Mouse (Mus musculus) heart, adult 2 months (tissue): ENCODE measurements around the gene Mepce. TPM values are rescaled to one million over a fixed set of nuclear protein-coding genes. Genes with fewer than 3 reads are reported as not detected.

ENCODE experiments used
- DNase-seq, 2 experiments: peaks; one replicate each; pipeline ENCODE4 v3.0.0; 2021
- H3K27ac ChIP-seq: fragments of 200-600 bp; 2 replicates; pipeline ENCODE4 v1.8.1; 2022
- H3K27me3 ChIP-seq: fragments of 200-500 bp; 2 replicates; pipeline ENCODE4 v1.6.1; 2012; ENCODE audit warnings: mild to moderate bottlenecking, low read length, inconsistent platforms, mixed read lengths; ENCODE audit not compliant: control insufficient read depth, insufficient read depth
- H3K36me3 ChIP-seq: fragments of 200-500 bp; 2 replicates; pipeline ENCODE4 v1.6.1; 2012; ENCODE audit warnings: low read length, inconsistent platforms; ENCODE audit not compliant: control insufficient read depth, insufficient read depth
- H3K4me1 ChIP-seq: fragments of 200-500 bp; 2 replicates; pipeline ENCODE4 v1.6.1; 2011; ENCODE audit warnings: low read length; ENCODE audit not compliant: control insufficient read depth, insufficient read depth
- H3K4me3 ChIP-seq: fragments of 200-600 bp; 2 replicates; pipeline ENCODE4 v1.8.1; 2022
- H3K79me2 ChIP-seq: fragments of 200-500 bp; replicated peaks from 2 replicates; pipeline ENCODE4 v1.6.1; 2012; ENCODE audit warnings: mild to moderate bottlenecking, inconsistent platforms, low read length, moderate library complexity, mixed read lengths; ENCODE audit not compliant: control insufficient read depth, insufficient read depth
- H3K9ac ChIP-seq: fragments of 200-500 bp; 2 replicates; pipeline ENCODE4 v1.6.1; 2012; ENCODE audit warnings: low read depth, mild to moderate bottlenecking, control low read depth, inconsistent platforms, low read length, mixed read lengths
- CTCF ChIP-seq: fragments of 200-600 bp; IDR thresholded peaks from 2 replicates; pipeline ENCODE4 v1.8.1; 2022; ENCODE audit warnings: antibody characterized with exemption, mild to moderate bottlenecking, moderate library complexity
- EP300 ChIP-seq: fragments of 200-500 bp; IDR thresholded peaks from 2 replicates; pipeline ENCODE4 v1.6.1; 2011; ENCODE audit warnings: low read depth, low read length, control low read depth; ENCODE audit not compliant: insufficient read depth
- POLR2A ChIP-seq: fragments of 200-500 bp; IDR thresholded peaks from 2 replicates; pipeline ENCODE4 v1.6.1; 2011; ENCODE audit warnings: mild to moderate bottlenecking, low read depth, low read length, control low read depth; ENCODE audit not compliant: insufficient read depth
- WGBS: fragments of 180-500 bp; shearing (Covaris S2); methylation state at CpG from one replicate; pipeline ENCODE4 v1.1.7; 2018; 5-methylcytosine and 5-hydroxymethylcytosine counted together
- intact Hi-C: fragments of 180-260 bp; cut with DNase I; formaldehyde crosslinking; loops from one replicate; pipeline ENCODE4 v1.15.1; 2025
- polyA plus RNA-seq: library from polyadenylated mRNA; depleted of rRNA; stranded (reverse); fragments of >200 nt; gene quantifications from 2 replicates; pipeline ENCODE4 v1.2.3, GENCODE M21; 2012
- total RNA-seq, 2 experiments: library from RNA; stranded (reverse); gene quantifications; 2 replicates each; pipeline ENCODE4 v1.2.3; 2021

Gene Mepce
- total and polyA plus RNA-seq, 3 experiments, result 21.3 to 26.0 (median 24.1) TPM

DNA sequence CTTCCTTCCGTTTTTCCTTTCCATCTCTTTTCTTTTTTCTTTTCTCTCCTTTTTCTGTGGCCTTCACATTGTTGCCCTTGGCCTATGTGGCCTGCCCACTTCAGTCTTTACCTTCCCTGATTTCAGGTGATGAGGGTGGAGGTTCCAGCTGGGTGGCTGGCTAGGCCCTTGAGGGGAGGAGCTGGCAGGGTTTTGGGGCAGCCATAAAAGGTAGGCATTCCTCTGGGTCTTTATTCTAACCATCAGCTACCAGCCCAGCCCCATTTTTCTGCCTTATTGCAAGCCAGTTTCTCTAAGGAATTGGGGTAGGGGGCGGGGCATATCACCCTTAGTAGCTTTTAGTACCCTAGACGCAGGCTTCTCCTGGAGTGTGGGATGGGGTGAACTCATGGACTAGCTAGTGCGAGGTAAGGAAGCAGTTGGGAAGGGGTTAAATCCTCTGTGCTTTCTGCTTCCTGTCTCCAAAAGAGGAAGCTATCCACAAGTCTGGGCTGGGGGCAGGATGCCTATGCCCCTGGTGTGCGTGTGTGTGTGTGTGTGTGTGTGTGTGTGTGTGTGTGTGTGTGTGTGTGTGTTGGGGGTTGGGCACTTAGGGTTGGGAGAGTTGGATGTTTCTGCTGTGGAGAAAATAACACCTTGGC is 39.2 kb downstream of the Mepce start:
- Histone ChIP-seq H3K4me3 (peak overlapping the region; percentile 44), H3K9ac (peak overlapping the region; percentile 56), H3K4me1 (peaks cover 10% of the 10 kb centered on the region), H3K27me3 (no peaks in the 10 kb centered on the region), H3K79me2 (no peaks in the 10 kb centered on the region), H3K27ac (peak overlapping the region; percentile 99), H3K36me3 (peaks cover 13% of the 10 kb centered on the region; the same call in 1 of the 2 replicates)
- WGBS, result 10% methylated on average over 5 of the region's 5 CpGs
- peak; percentile 53 to 67 for DNase-seq
- intact Hi-C loops, result loop anchor here (5.0 kb wide), 2 partner anchors 216 to 236 kb away; partner anchors contain the start of genes Epo and Gnb2
- no peak for TF ChIP-seq CTCF
- no peak for TF ChIP-seq POLR2A
- 0 out of 2 replicates have a peak, but pooled peaks have one; percentile 27 for TF ChIP-seq EP300

DNA sequence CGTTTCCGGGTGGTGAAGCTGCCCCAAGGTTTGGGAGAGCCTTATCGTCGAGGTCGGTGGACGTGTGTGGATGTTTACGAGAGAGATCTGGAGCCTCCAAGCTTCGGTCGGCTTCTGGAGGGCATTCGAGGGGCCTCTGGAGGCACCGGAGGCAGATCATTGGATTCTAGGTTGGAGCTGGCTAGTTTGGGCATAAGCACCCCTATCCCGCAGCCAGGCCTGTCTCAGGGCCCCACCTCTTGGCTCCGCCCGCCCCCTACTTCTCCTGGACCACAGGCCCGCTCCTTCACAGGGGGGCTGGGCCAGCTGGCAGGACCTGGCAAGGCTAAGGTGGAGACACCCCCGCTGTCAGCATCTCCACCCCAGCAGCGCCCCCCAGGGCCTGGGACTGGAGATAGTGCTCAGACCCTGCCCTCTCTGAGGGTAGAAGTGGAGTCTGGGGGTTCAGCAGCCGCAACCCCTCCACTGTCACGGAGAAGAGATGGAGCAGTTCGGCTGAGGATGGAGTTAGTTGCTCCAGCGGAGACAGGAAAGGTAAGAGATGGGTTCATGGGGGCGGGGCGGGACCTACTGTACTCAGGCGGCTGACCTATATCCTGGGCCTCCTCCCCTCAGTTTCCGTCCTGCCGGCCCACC is 40.0 kb downstream of the Mepce start:
- DNase-seq, result peak; percentile 74 to 82
- no peaks in the 10 kb centered on the region for H3K27me3 ChIP-seq
- peak overlapping the region; percentile 87 for H3K9ac ChIP-seq
- TF ChIP-seq POLR2A (no peak), EP300 (no peak), CTCF (peak; percentile 29)
- intact Hi-C loops, result loop anchor here (5.0 kb wide), 2 partner anchors 215 to 235 kb away; partner anchors contain the start of genes Epo and Gnb2
- WGBS, result 2% methylated on average over 26 of the region's 26 CpGs
- peak overlapping the region; percentile 59 for H3K4me3 ChIP-seq
- peaks cover 10% of the 10 kb centered on the region; the same call in 1 of the 2 replicates for H3K36me3 ChIP-seq
- peaks cover 8% of the 10 kb centered on the region for H3K4me1 ChIP-seq
- H3K27ac ChIP-seq, result peak overlapping the region; percentile 99
- no peaks in the 10 kb centered on the region for H3K79me2 ChIP-seq

DNA sequence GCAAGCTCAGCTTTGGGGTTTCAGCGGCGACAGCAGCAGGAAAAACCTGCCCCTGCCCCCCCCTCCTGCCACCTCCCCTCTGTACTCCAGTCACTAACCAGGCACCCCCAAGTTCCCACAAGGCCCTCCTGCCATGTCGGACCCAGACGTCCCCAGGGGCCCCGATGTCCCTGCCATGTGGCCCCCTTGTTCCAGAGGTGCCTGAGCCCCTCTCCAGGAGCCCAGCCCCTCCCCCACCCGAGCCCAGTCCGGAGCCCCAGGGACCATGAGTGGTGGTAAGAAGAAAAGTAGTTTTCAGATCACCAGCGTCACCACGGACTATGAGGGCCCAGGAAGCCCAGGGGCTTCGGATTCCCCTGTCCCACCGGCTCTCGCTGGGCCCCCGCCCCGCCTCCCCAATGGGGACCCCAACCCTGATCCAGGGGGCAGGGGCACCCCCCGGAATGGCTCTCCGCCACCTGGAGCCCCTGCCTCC is 40.6 kb downstream of the Mepce start:
- Histone ChIP-seq H3K4me1 (peaks cover 6% of the 10 kb centered on the region), H3K27ac (peak overlapping the region; percentile 99), H3K9ac (peak overlapping the region; percentile 87), H3K79me2 (no peaks in the 10 kb centered on the region), H3K36me3 (peaks cover 5% of the 10 kb centered on the region; the same call in 1 of the 2 replicates), H3K27me3 (no peaks in the 10 kb centered on the region), H3K4me3 (peak overlapping the region; percentile 59)
- DNase-seq, result peak; percentile 55 to 67
- TF ChIP-seq POLR2A (no peak), EP300 (no peak), CTCF (no peak)
- WGBS, result 2% methylated on average over 16 of the region's 16 CpGs
- intact Hi-C loops, result loop anchor here (5.0 kb wide), 2 partner anchors 215 to 235 kb away; partner anchors contain the start of genes Epo and Gnb2

DNA sequence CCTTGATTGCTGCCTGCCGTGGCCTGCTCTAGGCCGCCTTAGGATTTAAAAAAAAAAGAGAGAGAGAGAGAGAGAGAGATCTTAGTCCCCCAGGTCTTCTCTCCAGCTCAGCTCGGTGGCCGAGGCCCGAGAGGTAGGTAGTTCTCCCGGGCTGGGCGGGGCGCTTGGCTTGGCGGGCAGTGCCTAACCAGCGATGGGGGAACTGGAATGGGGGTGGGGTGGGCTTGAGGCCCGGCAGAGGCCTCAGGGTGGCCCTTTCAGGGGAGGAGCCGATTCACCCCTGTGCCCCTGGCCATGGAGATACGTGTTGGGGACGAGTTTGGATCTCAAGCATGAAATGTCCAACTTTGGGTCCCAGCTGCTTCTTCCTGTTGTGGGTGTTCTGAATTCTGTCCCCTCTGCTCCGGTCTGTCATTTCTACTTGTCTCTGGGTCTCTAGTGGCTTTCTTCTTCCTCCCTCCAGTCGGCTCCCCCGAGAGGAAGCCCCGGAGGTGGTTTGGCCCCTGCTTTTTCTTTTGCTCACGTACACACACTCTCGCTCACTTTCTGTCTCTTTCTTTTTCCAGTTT is 41.1 kb downstream of the Mepce start:
- Histone ChIP-seq H3K9ac (peak overlapping the region; percentile 87), H3K27ac (peak overlapping the region; percentile 99), H3K79me2 (no peaks in the 10 kb centered on the region), H3K4me1 (peaks cover 6% of the 10 kb centered on the region), H3K36me3 (peaks cover 2% of the 10 kb centered on the region; the same call in 1 of the 2 replicates), H3K4me3 (peak overlapping the region; percentile 59), H3K27me3 (no peaks in the 10 kb centered on the region)
- WGBS, result 0% methylated on average over 20 of the region's 20 CpGs
- intact Hi-C loops, result loop anchor here (5.0 kb wide), 2 partner anchors 214 to 234 kb away; partner anchors contain the start of genes Epo and Gnb2
- peak; percentile 32; the same call in 1 of the 2 replicates for TF ChIP-seq POLR2A
- TF ChIP-seq CTCF, result no peak
- TF ChIP-seq EP300, result 0 out of 2 replicates have a peak, but pooled peaks have one; percentile 6
- peak; percentile 81 to 85 for DNase-seq

DNA sequence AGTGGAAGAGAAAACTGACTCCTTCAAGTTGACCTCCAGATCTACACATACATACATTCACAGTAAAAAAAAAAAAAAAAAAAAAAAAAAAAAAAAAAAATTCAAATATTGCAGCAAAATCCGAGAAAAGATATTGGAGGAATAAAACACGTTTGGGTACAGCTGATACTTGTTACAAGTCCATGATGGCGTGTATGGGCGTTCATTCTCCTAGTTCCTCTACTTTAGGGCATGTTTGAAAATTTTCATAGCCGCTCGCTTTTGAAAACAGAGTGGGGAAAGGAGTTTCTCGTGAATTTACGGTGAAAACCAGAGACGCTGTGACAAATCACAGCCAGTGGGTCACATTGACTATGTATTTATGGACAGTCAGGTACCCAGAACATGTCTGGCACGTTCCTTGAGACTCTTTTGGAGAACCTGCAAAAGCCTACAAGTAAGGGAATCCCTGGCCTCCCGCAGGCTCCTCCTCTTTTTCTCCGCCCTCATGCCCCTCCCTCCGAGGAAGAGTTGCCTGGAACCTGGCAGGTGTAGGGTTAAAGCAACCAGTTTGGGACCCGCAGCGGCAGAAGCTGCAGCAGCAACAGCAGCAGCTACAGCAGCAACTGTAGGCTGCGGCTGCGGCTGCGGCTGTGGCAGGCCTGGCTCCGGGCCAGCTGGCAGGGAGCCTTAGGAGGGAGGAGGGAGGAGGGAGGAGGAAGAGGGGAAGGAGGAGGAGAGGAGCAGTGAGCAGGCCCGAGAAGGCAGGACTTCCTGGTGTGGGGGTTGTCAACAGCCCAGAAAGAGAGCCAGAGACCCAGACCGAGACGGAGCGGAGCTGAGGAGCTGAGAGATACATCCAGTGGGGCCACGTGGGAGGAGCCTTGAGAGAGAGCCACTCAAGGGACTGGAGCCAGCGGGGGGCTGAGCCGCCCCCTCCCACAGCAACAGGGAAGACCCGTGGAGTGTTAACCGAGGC is 42.0 kb downstream of the Mepce start, which contains the start of gene Tsc22d4:
Gene Tsc22d4, plus strand, starts transcription at position 517 of the 958 bp plus-strand sequence.
- intact Hi-C loops, result loop anchor here (5.0 kb wide), 2 partner anchors 213 to 233 kb away; partner anchors contain the start of genes Epo and Gnb2
- peak within 1 kb of the TSS; percentile 87 for H3K9ac ChIP-seq
- H3K79me2 ChIP-seq, result no peaks in the 10 kb centered on the region
- no peaks in the 10 kb centered on the region for H3K27me3 ChIP-seq
- peak within 1 kb of the TSS; percentile 99 for H3K27ac ChIP-seq
- H3K4me3 ChIP-seq, result peak within 1 kb of the TSS; percentile 59
- H3K36me3 ChIP-seq, result peaks cover 2% of the 10 kb centered on the region; the same call in 1 of the 2 replicates
- peaks cover 6% of the 10 kb centered on the region for H3K4me1 ChIP-seq
- WGBS, result 3% methylated on average over 28 of the region's 28 CpGs
- TF ChIP-seq CTCF, result no peak
- peak; percentile 94 for TF ChIP-seq EP300
- peak; percentile 98 for TF ChIP-seq POLR2A
- DNase-seq, result peak; percentile 93 to 97
